Mouse (Mus musculus) urinary bladder, adult 2 months (tissue): Measurements from ENCODE around the gene Wasl. TPM values are rescaled to one million over a fixed set of nuclear protein-coding genes. Genes with fewer than 3 reads are reported as not detected.

Experiments
- DNase-seq: peaks from one replicate; pipeline ENCODE4 v3.0.0; 2022; ENCODE audit warnings: low spot score
- polyA plus RNA-seq: library from polyadenylated mRNA; depleted of rRNA; stranded (reverse); fragments of >200 nt; gene quantifications from 2 replicates; pipeline ENCODE4 v1.2.3, GENCODE M21; 2012

Wasl gene
- polyA plus RNA-seq, 1 experiment, result 47.4 TPM

- no peak for DNase-seq
These were observed 19.3 kb downstream of the Wasl start for GRCm38 (mm10) chr6:24645346-24646053.

GRCm38 (mm10) chr6:24642960-24643359 lies 21.8 kb downstream of the Wasl start:
- no peak for DNase-seq

- no peak for DNase-seq
These were observed 22.6 kb downstream of the Wasl start for GRCm38 (mm10) chr6:24642161-24642560.

- no peak for DNase-seq
These were observed 23.5 kb downstream of the Wasl start for GRCm38 (mm10) chr6:24641286-24641685.

GRCm38 (mm10) chr6:24635814-24636213 lies 29.0 kb downstream of the Wasl start:
- no peak for DNase-seq

GRCm38 (mm10) chr6:24634065-24634464 lies 30.7 kb downstream of the Wasl start:
- DNase-seq, result no peak

GRCm38 (mm10) chr6:24632061-24632460 lies 32.7 kb downstream of the Wasl start:
- DNase-seq, result no peak

- no peak for DNase-seq
These were observed 36.3 kb downstream of the Wasl start for GRCm38 (mm10) chr6:24628499-24628898.

GRCm38 (mm10) chr6:24627586-24628030 lies 37.2 kb downstream of the Wasl start:
- no peak for DNase-seq

GRCm38 (mm10) chr6:24622098-24622497 lies 42.7 kb downstream of the Wasl start:
- no peak for DNase-seq

- no peak for DNase-seq
These were observed 43.9 kb downstream of the Wasl start for GRCm38 (mm10) chr6:24620936-24621335.

- no peak for DNase-seq
These were observed 45.3 kb downstream of the Wasl start for GRCm38 (mm10) chr6:24619285-24620045.

- DNase-seq, result no peak
These were observed 48.1 kb downstream of the Wasl start for GRCm38 (mm10) chr6:24616746-24617145.

GRCm38 (mm10) chr6:24613918-24614317 lies 50.9 kb downstream of the Wasl start:
- no peak for DNase-seq

GRCm38 (mm10) chr6:24613346-24613745 lies 51.5 kb downstream of the Wasl start:
- no peak for DNase-seq

- no peak for DNase-seq
These were observed 52.6 kb downstream of the Wasl start for GRCm38 (mm10) chr6:24612074-24612755.

GRCm38 (mm10) chr6:24610358-24610757 lies 54.5 kb downstream of the Wasl start:
- DNase-seq, result no peak

GRCm38 (mm10) chr6:24609531-24609930 lies 55.3 kb downstream of the Wasl start:
- no peak for DNase-seq

- no peak for DNase-seq
These were observed 56.1 kb downstream of the Wasl start for GRCm38 (mm10) chr6:24608682-24609081.

GRCm38 (mm10) chr6:24608129-24608528 lies 56.7 kb downstream of the Wasl start:
- no peak for DNase-seq

- no peak for DNase-seq
These were observed 57.3 kb downstream of the Wasl start for GRCm38 (mm10) chr6:24607531-24607930.

- DNase-seq, result no peak
These were observed 58.3 kb downstream of the Wasl start for GRCm38 (mm10) chr6:24606512-24606911.

GRCm38 (mm10) chr6:24605631-24606030 lies 59.2 kb downstream of the Wasl start:
- DNase-seq, result no peak
